Mouse (Mus musculus): ENCODE data around the gene Snap25.

Gene Snap25

GRCm38 (mm10) chr2:136712441-136713015 lies 725 bp upstream of the Snap25 start:
- in situ Hi-C loops (cut with MboI): no loop called here

GRCm38 (mm10) chr2:136714008-136714411 lies 757 bp downstream of the Snap25 start:
- in situ Hi-C loops (cut with MboI): no loop called here

- in situ Hi-C loops (cut with MboI): no loop called here
These were observed 2.3 kb downstream of the Snap25 start for GRCm38 (mm10) chr2:136715531-136715930.

GRCm38 (mm10) chr2:136716400-136716799 lies 3.1 kb downstream of the Snap25 start:
- in situ Hi-C loops (cut with MboI): no loop called here

- in situ Hi-C loops (cut with MboI): no loop called here
These were observed 7.0 kb downstream of the Snap25 start for GRCm38 (mm10) chr2:136720235-136720634.

- in situ Hi-C loops (cut with MboI): no loop called here
These were observed 25.0 kb downstream of the Snap25 start for GRCm38 (mm10) chr2:136738260-136738659.

- in situ Hi-C loops (cut with MboI): no loop called here
These were observed 29.0 kb downstream of the Snap25 start for GRCm38 (mm10) chr2:136742230-136742629.

- in situ Hi-C loops (cut with MboI): no loop called here
These were observed 31.6 kb downstream of the Snap25 start for GRCm38 (mm10) chr2:136744683-136745326.

- in situ Hi-C loops (cut with MboI): no loop called here
These were observed 32.2 kb downstream of the Snap25 start for GRCm38 (mm10) chr2:136745327-136745994.

- in situ Hi-C loops (cut with MboI): no loop called here
These were observed 40.4 kb downstream of the Snap25 start for GRCm38 (mm10) chr2:136753682-136754081.

GRCm38 (mm10) chr2:136758809-136759551 lies 45.7 kb downstream of the Snap25 start:
- in situ Hi-C loops (cut with MboI): no loop called here

GRCm38 (mm10) chr2:136778156-136778555 lies 64.9 kb downstream of the Snap25 start:
- in situ Hi-C loops (cut with MboI): no loop called here

- in situ Hi-C loops (cut with MboI): no loop called here
These were observed 65.4 kb downstream of the Snap25 start for GRCm38 (mm10) chr2:136778674-136779073.

GRCm38 (mm10) chr2:136780268-136780667 lies 67.0 kb downstream of the Snap25 start:
- in situ Hi-C loops (cut with MboI): no loop called here

- in situ Hi-C loops (cut with MboI): no loop called here
These were observed 71.1 kb downstream of the Snap25 start for GRCm38 (mm10) chr2:136784310-136784709.

GRCm38 (mm10) chr2:136788379-136788778 lies 75.1 kb downstream of the Snap25 start:
- in situ Hi-C loops (cut with MboI): no loop called here

- in situ Hi-C loops (cut with MboI): no loop called here
These were observed 83.3 kb downstream of the Snap25 start for GRCm38 (mm10) chr2:136796518-136796917.

- in situ Hi-C loops (cut with MboI): no loop called here
These were observed 85.7 kb downstream of the Snap25 start for GRCm38 (mm10) chr2:136798887-136799430.

GRCm38 (mm10) chr2:136801102-136801501 lies 87.8 kb downstream of the Snap25 start:
- in situ Hi-C loops (cut with MboI): no loop called here

GRCm38 (mm10) chr2:136802076-136802475 lies 88.8 kb downstream of the Snap25 start:
- in situ Hi-C loops (cut with MboI): no loop called here

GRCm38 (mm10) chr2:136803142-136803541 lies 89.9 kb downstream of the Snap25 start:
- in situ Hi-C loops (cut with MboI): no loop called here
